Mouse (Mus musculus) cerebellum, adult 18-20 months (tissue): ENCODE results near the gene Emc6.

Experiments used
- DNase-seq, 2 experiments: peaks; one replicate each; pipeline ENCODE4 v3.0.0; 2021

Gene Emc6

GRCm38 (mm10) chr11:73175612-73176011 is 1.2 kb downstream of the Emc6 start:
- no peak for DNase-seq

GRCm38 (mm10) chr11:73172186-73172585 is 4.7 kb downstream of the Emc6 start:
- DNase-seq: no peak

- DNase-seq: peak; percentile 64
Measured at GRCm38 (mm10) chr11:73169231-73169630, 7.6 kb downstream of the Emc6 start.

- no peak for DNase-seq
Measured at GRCm38 (mm10) chr11:73168576-73168975, 8.3 kb downstream of the Emc6 start.

GRCm38 (mm10) chr11:73168071-73168470 is 8.8 kb downstream of the Emc6 start:
- DNase-seq: no peak

- no peak for DNase-seq
Measured at GRCm38 (mm10) chr11:73162284-73162683, 14.6 kb downstream of the Emc6 start.

- no peak for DNase-seq
Measured at GRCm38 (mm10) chr11:73161616-73162015, 15.2 kb downstream of the Emc6 start.

- no peak for DNase-seq
Measured at GRCm38 (mm10) chr11:73160811-73161200, 16.0 kb downstream of the Emc6 start.

GRCm38 (mm10) chr11:73159957-73160810 is 16.7 kb downstream of the Emc6 start, which contains the start of gene P2rx5:
TSS of gene P2rx5 (plus strand) at chr11:73160421.
- peak; percentile 36 to 56 for DNase-seq

- no peak for DNase-seq
Measured at GRCm38 (mm10) chr11:73155071-73155470, 21.8 kb downstream of the Emc6 start.

GRCm38 (mm10) chr11:73148209-73148608 is 28.6 kb downstream of the Emc6 start:
- DNase-seq: no peak

GRCm38 (mm10) chr11:73146975-73147365 is 29.9 kb downstream of the Emc6 start:
- DNase-seq: no peak

GRCm38 (mm10) chr11:73146026-73146974 is 30.5 kb downstream of the Emc6 start:
- no peak for DNase-seq

GRCm38 (mm10) chr11:73144261-73144681 is 32.6 kb downstream of the Emc6 start:
- DNase-seq: no peak

GRCm38 (mm10) chr11:73137591-73138501 is 39.0 kb downstream of the Emc6 start, which contains the start of gene Haspin:
TSS of gene Haspin (minus strand) at chr11:73138294.
- peak; percentile 83 to 90 for DNase-seq

- no peak for DNase-seq
Measured at GRCm38 (mm10) chr11:73137116-73137515, 39.7 kb downstream of the Emc6 start.

- no peak for DNase-seq
Measured at GRCm38 (mm10) chr11:73136587-73136986, 40.2 kb downstream of the Emc6 start.

GRCm38 (mm10) chr11:73134222-73134621 is 42.6 kb downstream of the Emc6 start:
- DNase-seq: no peak

GRCm38 (mm10) chr11:73132999-73133398 is 43.8 kb downstream of the Emc6 start:
- DNase-seq: no peak

- DNase-seq: no peak
Measured at GRCm38 (mm10) chr11:73131020-73131419, 45.8 kb downstream of the Emc6 start.

- DNase-seq: no peak
Measured at GRCm38 (mm10) chr11:73126495-73126894, 50.3 kb downstream of the Emc6 start.
